Mouse (Mus musculus) B cell, adult 2 months (primary cell): ENCODE data around the gene Rps6ka5.

Experiments
- DNase-seq, 2 experiments: peaks; one replicate each; pipeline ENCODE4 v3.0.0; 2022

Rps6ka5 gene

DNA sequence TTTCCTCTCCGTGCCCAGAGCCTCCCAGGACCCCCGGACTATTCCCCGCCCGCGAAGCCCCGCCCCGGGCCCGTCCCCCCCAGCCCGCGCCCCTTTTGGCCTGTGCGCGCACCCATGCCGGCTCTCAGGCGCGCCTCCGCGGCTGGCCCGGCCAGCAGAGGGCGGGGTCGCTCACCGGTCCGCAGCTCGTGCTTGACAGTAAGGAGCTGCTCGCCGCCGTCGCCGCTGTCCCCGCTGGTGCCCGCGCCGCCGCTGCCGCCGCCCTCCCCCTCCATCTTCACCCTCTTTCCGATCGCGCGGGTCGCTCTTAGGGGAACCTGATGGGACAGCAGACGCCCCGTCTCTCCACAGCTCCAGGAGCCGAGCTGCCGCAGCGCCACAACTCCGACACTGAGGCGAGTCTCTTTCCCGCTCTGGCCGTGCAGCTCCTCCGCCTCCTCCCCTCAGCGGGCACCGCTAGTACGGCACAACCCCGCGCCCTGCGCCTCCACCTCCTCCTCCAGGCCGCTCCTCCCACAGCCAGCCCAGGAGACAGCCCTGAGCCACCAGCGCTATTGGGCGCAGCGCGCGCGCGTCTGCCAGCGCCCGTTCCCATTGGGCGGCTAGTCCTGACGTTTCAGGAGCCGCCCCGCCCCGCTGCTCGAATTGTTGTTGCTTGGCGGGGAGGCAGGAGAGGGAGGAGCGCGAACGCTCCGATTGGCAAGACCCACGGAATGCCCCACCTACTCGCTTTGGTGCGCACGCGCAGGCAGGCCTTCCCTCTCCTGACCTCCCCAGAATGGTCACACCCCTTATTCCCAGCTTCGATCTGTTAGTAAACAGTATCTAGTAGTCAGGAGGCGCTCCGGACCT lies 2.0 kb downstream of the Rps6ka5 start:
- DNase-seq = peak; percentile 98 to 99

DNA sequence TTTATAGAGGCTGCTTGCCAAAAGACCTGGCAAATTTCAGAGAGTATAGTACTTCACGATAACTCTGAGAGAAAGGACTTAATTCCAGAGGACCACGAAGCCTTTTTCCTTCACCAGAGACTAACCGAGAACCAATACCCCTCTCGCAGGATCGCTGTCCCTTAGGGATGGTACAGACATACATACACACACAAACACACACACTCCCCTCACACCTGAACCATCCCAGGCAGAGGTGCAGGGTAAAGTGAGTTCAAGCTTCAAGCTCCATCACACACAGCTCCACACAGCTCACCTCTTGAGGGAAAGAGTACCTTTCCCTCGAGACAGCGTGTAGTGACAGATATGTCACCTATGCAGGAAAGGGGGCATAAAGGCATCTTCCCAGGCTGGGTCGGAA lies 2.6 kb downstream of the Rps6ka5 start:
- DNase-seq = peak in 1 of 2 experiments; percentile 33

DNA sequence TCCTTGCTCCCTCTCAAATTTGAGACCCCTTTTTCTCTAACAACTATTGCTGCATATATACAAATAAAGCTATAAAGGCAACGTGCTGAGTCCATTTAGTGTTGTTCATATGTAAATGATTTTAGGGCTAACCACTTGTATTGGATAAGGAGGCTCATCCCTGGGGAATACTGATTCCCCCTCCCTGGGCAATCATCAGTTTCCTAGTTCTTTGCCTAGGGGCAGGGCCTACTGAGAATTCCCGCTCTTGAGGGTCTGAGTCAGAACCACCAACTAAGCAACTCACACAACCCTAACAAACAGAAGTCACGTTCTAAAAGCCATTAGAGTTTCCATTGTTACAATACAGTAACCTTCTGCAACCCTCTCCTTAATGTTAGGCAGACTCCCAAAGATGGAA lies 6.0 kb downstream of the Rps6ka5 start:
- DNase-seq = no peak

DNA sequence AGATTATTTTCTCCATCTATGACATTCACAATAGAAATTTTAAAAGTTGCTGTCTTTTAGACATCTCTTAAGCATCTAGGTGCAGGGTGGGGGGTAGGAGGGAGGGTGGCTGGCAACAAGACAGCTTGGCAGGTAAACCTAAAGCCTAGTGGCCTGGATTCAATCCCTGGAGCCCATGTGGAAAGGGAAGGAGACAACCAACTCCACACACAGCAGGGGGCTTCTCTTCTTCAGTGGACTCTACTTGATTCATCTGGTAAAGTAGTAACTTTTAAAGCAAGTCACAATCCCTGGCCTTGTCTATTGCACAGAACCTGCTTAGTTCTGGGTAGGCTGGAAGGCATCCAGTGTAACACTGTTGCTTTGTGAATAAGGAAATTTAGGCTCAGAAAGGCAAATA lies 9.3 kb downstream of the Rps6ka5 start:
- no peak for DNase-seq

DNA sequence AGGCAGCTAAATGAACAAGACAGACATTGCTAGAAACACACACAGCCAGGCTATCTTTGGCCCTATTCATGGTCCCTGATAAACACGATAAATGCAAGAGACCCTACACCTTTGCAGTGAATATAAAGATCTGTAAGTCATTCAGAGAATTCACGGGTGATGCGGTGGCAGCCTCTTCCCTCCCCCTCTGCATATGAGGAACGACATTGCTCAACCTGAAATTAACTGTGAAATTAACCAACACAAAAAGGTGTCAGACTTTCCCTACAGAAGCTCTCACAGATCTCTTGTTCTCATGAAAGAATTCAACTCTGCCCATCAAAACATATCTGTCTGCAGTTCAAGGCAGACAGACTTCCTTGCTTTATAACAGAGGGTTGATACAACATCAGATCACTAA lies 9.8 kb downstream of the Rps6ka5 start:
- no peak for DNase-seq

DNA sequence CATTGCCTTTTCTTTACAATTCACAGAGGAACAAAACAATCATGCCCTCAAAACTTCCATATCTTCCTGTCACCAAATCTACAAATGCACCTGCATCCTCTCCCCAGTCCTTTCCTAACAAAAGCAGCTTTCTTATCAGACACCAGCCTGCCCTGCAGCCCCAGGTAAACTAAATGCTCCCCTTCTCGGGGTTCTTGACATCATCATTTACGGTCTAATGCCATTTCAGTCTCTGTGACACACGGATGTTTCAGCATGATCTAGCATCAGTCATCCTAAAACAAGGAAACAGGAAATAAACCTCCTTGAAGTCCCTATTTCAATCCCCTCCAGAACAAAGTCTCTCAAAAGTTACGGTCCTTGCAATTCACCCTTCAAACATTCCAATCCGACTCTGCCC lies 15.0 kb downstream of the Rps6ka5 start:
- DNase-seq = peak; percentile 17 to 25

DNA sequence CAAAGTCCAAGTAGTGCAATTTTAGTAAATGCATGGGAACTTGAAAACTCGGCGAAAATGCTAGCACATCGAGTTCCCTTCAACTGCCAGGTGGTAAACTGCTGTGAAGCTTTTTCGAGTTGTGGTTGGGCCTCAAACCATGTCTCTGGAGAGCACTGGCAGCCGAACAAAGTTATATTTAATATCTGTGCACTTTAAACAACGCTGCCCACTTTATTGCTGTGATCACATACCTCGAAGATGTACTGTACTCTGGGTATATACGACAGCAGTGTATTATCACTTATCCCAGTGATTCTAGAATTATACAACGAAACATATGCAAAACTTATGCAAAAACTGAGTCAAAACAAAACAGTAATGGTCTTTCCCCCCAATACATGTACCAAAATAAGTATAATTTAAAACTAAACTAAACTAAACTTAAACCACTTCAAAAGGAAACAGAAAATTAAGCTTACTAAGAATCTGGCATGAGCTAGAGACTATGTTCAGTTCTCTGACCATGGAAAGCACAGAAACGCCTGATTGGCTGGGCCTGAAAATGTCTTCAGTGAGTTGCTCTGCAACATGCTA lies 15.6 kb downstream of the Rps6ka5 start:
- peak; percentile 22 to 25 for DNase-seq

DNA sequence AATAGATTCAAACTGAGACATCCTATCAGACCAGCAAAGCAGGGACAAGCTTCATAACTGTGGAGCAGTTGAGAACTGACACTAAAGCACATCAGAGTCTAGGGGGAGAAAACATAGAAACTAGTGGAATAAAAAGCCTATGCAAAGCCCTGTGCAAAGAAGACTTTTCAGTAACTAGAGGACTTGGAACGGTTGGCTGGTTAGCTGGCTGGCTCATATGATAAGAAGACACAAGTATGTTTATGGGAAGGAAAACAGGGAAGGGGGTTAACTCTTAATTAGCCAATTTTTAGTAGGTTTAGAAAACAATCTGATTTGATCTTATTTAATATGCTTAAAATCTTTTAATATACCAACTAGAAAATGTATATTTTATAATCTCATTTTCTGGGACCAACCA lies 16.4 kb downstream of the Rps6ka5 start:
- DNase-seq = no peak

DNA sequence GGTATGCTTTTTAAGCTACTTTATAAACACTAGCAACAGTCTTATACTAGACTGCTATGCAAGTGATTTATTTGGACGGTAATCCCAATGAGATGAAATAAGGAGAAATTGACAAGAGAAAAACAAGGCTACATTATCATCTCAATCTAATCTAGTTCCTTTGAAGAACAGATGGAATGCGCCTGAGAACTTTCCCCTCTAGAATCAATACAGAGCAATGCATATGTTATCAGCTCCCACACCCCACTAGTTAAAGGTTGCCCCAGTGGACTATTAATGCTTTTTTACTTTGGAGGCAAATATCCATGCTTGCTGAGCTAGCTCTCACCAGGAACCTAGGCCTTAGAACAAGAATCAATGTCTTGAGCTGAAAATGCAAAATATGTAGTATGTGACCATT lies 19.5 kb downstream of the Rps6ka5 start:
- DNase-seq = no peak

DNA sequence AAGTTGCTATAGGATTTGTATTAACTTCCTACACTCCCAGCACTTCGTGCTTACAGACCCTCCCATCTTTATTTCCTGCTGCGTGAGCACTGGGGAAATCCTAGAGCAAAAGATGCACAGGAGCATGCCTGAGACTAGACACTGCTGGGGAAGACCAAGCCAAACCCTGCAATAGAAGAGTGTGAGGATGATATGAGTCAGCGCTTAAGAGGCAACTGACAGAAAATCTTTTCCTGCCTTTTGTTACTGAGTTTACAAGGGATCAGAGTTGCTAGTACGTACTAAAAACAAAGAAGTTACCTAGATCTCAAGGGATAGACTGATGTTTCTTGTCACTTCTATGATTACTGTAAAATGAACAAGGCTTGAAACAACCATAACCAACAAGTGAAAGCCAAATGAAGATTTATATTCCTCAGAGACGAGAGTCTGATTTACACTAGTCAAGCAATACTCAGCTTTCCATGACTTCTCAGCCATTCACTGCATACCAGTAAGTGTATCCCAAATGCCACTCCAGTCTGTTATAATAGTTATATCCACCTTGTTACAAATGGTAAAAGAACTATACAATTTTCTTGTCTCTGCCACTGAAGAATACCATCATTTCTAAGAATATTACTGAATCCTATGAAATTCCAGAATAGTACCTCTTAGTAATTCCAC lies 21.6 kb downstream of the Rps6ka5 start:
- no peak for DNase-seq

DNA sequence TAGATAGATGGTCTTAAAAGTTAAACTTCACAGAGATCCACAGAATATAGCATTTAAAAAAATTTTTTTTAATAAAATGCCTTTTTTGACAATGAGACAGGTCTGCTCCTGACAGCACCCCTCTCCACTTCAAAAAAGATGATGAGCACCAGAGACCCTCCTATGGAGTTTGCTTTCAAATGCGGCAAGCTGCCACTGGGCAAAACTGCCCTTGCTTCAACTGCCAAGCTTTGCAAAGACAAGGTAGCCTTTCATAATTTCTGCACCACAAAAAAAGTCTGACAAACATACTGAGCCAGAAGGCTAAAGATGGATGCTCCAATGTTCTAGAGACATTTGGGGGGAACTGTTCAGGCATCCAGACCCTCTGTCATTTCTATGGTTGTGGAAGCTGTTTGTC lies 28.8 kb downstream of the Rps6ka5 start:
- no peak for DNase-seq

DNA sequence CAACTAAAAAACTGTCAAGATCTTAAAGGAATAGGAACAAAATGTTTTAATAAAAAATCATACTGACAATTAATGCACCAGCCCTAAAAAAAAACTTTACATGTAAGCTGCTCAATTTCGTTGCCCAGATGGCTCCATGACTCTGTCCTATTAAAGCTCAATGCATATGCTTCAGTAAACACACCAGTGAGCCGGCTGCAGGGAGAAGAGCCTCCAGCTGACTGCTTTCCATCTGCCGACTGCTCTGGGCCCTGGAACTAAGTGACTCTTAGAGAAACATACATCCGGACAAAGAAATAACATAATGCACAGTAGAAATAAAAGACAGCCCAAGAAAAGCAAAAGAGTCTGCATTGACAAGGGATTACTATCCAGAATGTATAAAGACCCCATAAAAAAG lies 30.2 kb downstream of the Rps6ka5 start:
- DNase-seq = no peak

DNA sequence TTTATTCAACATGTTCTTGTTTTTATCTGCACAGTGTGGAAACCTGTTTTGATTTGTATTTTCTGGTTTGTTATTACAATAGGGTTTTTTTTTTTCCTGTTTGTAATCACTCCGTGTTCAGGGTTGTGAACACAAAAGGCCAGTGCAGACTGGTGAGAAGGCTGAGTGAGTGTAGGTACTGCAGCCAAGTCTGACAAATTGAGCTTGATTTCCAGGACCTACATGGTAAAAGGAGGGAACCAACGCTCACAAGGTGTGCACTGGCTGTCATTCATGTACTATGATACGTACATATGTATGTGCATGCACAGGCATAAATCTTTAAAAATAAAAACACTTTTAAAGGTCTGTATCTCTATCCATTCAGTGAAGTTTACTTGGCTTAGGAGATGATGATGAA lies 31.5 kb downstream of the Rps6ka5 start:
- no peak for DNase-seq

DNA sequence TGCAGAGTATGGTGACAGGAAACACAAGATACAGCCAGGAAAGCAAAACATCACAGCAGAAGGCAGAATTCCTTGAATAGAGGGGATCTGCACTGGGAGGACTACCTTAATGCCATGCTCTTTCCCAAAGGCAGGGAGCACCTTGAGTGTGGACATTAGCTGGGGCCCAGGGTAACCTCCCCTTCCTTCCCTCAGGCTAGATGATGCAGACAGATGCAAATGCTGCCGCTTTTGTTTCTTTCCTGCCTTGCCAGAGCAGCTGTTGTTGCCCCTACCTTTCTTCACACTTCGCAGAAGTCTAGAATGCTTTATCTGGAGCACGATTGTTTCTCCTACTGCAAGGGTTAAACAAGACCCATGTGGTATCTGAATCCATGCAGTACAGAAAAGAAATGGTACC lies 34.6 kb downstream of the Rps6ka5 start:
- DNase-seq = no peak

DNA sequence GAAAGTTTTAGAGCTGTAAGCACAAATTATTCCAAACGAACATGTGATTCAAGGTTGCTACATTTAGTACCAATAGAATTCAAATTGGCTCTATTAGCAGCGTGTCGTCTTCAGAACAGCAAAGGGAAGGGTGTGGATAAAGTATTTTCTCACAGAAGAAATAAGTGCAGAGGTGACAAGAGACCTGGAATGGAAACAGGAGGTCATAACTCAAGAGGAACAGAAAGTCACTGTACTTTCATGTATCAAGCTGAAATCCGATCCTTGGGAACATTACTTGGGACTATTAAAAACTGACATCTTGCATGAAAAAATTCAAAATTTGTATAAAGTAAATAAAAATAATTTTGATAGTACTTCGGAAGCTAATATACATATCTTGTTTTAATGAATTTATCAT lies 36.3 kb downstream of the Rps6ka5 start:
- no peak for DNase-seq

DNA sequence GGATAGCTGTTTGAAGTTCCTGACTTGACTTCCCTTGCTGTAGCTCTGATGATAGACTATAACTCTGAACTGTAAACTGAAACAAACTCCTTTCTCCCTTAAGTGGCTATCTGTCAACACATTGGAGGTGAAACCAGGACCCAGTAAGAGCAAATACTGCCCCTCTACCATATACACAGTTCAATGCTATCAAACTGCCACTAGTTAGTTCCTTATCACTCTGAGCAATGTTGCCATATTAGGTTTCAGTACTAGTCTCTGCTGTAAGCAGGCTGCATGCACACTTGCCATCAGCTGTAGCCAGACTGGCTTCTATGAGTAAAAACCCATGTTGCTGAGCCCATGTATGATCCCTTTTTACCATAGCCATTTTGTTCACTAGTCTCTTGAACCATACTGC lies 38.6 kb downstream of the Rps6ka5 start:
- DNase-seq = no peak

DNA sequence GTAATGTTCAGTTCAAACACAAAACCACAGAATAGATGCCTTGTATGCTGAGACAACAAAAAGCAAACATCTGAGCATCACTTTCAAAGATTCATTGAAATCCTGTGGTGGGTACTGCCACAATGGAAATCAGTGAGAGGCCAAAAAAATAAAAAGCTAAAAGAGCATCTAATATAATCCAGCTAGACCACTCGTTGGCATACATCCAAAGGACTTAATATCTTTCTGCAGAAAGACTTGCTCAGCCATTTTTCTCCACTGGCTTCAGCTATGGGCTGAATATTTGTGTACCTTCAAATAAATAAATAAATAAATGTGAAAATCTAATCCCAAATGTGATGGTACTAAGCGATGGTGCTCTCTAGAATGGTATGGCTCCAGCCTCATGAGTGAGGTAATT lies 39.8 kb downstream of the Rps6ka5 start:
- DNase-seq = no peak

DNA sequence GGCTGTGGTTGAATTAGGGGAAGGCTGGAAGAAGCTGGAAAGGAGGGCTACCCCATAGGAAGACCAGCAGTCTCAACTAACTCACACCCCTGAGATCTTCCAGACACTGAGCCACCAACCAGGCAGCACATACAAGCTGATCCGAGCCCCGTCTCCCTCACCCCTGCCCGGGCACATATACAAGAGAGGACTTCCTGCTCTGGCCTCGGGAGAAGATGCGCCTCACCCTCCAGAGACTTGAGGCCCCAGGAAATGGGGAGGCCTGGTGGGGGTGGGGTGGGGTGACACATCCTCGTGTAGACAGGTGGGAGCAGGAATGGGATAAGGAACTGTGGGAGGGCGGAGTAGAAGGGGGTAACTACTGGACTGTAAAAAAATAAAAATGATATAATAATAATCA lies 45.0 kb downstream of the Rps6ka5 start:
- DNase-seq = no peak

DNA sequence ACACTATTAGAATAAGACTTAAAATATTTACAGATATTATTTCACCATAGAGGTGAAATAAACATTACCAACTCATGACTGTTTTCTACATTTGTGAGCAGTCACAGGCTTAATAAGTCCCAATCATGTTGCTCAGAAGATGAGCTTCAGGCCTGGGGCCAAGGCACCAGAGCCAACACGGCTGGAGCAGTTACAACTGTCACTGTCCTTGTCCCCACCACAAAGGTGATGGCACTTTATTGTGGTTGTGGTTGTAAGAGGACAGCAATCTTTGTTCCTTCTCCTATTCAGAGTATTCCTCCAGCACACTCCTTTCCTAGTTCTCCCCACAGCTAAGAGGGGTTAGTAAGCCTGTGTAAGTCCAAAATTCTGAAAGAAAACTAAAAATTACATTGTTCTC lies 45.5 kb downstream of the Rps6ka5 start:
- no peak for DNase-seq

DNA sequence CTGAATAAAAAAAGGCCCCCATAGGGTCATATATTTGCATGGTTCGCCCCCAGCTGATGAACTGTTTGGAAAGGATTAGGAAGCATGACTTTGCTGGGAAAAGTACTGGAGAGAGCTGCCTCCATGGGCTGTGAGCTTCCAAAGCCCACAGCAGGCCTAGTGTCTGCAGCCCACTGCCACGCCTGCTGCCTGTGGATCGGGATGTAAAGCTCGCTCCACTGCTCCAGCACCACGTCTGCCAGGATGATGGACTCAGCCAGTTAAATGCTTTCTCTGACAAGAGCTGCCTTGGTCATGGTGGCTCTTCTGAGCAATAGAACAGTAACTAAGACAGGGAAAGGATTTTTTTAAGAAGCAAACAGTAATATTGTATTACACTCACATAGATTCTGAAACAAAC lies 46.1 kb downstream of the Rps6ka5 start:
- DNase-seq = no peak

DNA sequence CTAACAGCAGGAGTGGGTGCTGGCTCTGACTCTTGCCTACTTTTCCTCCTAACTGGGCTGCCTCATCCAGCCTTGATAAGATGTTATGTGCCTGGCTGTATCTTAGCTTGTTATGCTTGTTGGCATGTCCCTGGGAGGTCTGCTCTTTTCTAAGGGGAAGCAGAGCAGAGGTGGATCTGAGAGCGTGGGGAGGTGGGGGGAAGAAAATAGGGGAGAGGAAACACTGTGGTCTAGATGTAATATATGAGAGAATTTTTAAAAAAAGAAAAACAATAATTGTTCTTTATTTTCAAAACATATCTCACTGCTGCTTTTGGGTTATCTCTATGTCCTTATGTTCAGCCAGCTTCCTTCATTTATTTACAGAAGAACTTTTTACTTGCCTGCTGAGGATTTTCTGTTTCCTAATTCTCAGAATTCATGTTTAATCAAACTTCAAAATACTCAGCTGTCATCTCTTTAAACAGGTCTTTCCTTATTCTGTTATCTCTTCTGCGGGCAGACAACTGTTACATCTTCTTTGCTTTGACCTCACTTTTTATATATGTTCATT lies 56.1 kb downstream of the Rps6ka5 start:
- DNase-seq = no peak

DNA sequence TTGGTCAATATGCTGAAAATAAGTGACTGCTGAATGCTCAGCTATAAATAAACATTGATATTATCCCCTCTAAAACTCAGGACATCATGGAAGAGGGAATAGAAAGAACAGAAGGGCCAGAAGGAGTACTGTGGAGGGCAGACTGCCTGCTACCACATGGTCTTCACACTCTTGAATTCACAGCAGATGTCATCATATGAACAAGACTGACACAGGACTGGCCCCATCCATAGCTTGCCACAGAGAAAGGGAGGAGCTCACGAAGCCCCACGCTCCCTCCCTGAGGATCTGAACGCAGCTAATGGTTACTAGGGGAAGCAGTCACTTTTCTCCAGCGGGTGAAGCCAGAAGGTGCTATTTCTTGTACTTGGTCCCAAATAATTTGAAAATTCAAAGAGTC lies 61.5 kb downstream of the Rps6ka5 start:
- no peak for DNase-seq

DNA sequence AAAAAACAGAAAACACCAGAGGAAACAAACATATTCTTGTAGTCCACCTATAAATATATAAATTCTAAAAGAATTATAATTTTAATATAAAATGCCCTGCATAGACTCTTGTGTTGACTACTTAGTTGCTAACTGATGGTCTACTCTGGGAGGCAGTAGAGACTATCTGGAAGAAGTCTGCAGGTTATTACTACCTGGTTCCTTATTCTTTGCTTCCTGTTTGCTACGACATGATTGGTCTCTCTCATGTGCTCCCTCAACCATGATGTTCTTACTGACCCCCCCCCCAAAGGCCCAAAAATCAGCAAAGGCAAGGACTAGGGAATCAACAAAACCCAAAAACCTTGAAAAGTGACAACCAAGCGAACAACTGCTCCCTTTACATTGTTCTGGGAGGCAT lies 66.7 kb downstream of the Rps6ka5 start:
- peak in 1 of 2 experiments; percentile 24 for DNase-seq

DNA sequence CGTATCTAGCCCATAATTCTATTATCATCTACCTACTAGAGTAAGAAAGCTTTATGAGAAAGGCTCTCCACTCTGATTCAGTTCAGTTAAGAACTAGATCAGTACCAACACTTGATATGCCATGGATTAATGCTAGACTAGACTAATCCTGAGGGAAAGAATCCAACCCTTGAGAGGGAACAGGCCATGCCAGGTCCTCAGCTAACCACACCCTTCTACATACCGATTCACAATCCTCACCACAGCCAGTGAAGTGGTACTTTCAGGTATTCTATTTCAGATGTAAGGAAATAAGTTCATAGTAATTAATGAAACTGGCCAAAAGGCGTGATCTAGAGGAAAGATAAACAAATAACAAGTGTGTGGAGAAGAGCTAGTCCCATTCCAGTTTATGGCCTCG lies 70.8 kb downstream of the Rps6ka5 start:
- no peak for DNase-seq
